Mouse (Mus musculus): ENCODE data around the gene Pkmyt1.

Gene Pkmyt1

GRCm38 (mm10) chr17:23721886-23722285 is 4.2 kb upstream of the Pkmyt1 start:
- DNase-seq (ENCODE audit: low spot score in 2 of 2), result no peak

DNA sequence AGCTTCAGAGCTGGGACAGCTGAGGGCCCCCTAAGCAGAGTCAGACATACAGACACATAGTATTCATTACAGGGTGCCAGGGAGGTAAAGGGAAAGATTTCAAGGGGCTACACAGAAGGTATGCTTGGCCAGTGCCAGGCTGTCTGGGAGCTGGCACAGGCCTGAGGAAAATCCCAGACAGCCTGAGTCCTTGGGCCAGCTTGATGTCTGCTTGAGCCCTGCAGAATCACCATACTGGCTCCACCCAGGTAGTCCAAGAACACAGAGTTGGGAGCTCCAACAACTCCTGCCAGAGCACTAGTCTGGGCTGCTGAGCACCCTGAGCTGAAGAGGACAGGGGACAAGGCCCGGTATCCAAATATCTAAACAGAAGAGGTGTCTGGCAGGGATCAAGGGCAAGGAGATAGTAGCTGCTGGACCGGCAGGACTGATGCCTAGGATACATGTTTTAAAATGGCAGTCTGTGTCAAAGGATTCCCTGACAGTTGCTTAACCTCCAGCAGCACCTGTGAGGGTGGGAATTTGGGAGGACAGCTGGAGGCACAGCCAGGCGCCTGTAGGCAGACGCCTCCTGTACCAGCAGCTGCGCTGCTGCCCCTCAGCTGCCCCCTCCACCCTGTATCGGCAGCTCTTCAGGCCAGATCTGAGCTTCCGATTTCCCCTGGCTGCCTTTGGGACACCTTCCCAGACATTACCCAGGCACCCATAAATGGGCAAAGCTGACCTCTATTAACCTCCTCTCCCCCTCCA is 3.6 kb upstream of the Pkmyt1 start, which contains the start of gene 1520401A03Rik:
TSS of gene 1520401A03Rik (minus strand) at position 408 of the 750 bp plus-strand sequence.
- DNase-seq (ENCODE audit: low spot score in 2 of 2), result no peak

- DNase-seq (ENCODE audit: low spot score in 2 of 2), result no peak
Measured at GRCm38 (mm10) chr17:23725477-23725876, 659 bp upstream of the Pkmyt1 start.

- DNase-seq (ENCODE audit: low spot score in 2 of 2), result peak in 1 of 2 experiments; percentile 48
Measured at GRCm38 (mm10) chr17:23726758-23727142, 614 bp downstream of the Pkmyt1 start.

DNA sequence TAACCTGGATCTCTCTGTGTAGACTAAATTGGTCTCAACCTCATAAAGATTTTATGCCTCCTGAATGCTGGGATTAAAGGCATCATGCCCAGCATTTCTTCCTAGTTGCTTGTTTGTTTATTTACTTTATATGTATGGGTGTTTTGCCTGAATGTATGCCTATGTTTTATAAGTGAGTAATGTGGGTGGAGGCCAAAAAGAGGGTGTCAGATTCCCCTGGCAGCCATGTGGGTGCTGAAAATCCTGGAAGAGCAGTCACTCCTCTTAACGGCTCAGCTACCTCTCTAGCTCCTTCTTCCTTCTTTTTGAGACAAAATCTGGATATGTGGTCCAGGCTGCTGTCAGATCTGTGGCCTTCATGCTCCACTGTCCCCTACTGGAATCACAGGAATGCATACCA is 4.3 kb downstream of the Pkmyt1 start:
- DNase-seq (ENCODE audit: low spot score in 2 of 2), result no peak

GRCm38 (mm10) chr17:23734341-23734740 is 8.2 kb downstream of the Pkmyt1 start:
- no peak for DNase-seq (ENCODE audit: low spot score in 2 of 2)

GRCm38 (mm10) chr17:23737493-23738445 is 11.6 kb downstream of the Pkmyt1 start:
- DNase-seq (ENCODE audit: low spot score in 2 of 2), result no peak

GRCm38 (mm10) chr17:23738836-23739201 is 12.7 kb downstream of the Pkmyt1 start:
- DNase-seq (ENCODE audit: low spot score in 2 of 2), result no peak

GRCm38 (mm10) chr17:23739202-23740135 is 13.3 kb downstream of the Pkmyt1 start:
- DNase-seq (ENCODE audit: low spot score in 2 of 2), result no peak

DNA sequence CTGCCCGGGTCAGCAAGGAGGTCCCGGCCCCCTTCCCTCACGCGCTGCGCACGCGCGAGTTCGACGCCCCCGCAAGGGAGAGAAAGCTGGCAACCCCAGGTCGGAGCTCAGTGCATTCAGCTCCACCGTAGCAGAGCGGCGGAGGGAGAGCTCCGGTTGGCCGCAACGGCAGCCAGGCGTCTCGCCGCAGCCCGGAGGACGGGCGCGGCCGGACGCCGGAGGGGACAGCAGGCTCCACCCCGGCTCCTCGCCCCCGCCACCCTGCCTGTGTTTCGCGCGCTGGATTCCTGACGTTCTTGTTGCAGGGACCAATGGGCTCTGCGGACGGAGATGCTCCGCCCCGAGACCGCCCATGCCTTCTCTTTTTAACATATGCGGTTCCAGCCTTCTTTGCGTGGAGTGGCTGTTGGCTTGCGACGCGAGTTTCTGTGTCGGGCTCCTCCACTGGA is 14.0 kb downstream of the Pkmyt1 start:
- DNase-seq (ENCODE audit: low spot score in 2 of 2), result peak; percentile 89 to 90

DNA sequence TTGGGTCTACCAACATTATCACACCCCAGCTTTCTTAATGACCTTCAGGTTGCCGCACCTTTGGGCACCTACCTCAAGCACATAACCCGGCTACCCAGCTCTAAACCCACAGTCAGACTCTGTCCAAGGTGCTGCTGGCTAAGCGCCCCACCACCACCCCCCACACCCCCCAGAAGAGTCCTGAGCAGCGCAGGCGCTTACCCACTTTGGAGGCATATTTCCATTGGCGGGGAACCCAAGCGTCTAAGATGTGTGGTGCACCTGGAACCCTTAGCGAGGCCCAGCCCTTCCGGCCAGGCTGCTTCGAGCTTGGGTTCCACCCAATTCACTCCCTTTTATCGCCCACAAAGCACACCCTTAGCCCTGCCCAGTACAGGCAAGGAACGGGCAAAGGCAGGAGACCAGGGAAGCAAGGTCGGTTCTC is 14.5 kb downstream of the Pkmyt1 start, which contains the start of gene Paqr4:
TSS of gene Paqr4 (minus strand) at position 270 of the 424 bp plus-strand sequence.
- DNase-seq (ENCODE audit: low spot score in 2 of 2), result no peak

DNA sequence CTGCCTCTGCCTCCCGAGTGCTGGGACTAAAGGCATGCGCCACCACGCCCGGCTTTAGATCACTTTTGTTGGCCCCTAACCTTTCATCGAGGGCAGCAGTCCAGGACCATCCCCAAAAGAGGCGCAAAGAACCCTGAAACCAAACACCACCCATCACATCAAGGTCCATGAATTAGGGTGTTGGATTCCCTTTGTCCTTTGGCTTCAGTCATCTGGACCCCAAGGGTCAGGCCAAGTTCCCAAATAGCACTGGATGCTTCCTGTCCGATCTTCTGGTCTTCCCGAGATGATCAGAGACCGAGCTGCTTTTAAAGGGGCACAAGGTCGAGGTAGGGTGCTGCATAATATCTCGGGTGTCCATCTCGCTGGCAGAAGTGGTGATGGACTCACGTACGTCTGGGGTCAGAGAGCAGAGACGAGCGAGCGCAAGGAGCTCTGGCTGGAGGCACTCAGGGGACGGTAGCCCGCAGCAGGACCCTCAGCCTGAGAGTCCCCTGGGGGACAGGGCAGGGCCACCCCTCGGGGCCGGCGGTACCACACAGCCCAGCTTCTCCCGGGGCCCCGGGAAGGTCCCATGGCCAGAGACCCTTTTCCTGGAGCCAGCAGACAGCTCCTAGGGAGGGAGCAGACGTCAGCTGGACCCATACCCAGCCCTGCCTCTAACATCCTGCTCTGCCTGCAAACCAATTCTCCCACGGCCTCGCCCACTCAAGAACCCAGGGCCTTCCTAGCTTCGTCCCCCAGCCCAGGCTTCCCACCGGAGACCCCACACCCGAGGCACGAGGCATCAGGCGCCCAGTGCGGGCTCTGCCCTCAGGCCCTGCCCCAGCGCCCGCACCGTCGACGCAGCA is 15.4 kb downstream of the Pkmyt1 start:
- no peak for DNase-seq (ENCODE audit: low spot score in 2 of 2)

- DNase-seq (ENCODE audit: low spot score in 2 of 2), result no peak
Measured at GRCm38 (mm10) chr17:23742210-23742793, 16.2 kb downstream of the Pkmyt1 start.

DNA sequence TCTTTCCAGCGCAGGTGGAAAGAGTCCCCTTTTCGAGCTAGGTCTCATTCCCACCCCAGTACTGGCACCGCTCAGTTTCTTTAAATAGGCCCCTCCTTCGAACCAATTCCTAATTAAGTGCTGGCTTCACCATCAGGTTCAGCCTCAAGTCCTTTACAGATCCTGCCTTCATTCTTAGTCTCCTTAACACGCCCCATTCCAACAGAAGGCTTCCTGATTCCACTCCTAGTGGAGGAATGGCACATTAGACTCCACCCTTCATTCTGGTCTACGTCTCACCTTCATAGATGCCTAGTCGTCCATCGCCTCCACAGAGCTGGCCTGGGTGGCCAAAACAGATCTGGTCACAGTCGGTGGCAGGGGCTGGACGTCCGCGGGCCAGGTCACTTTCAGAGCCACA is 16.8 kb downstream of the Pkmyt1 start:
- DNase-seq (ENCODE audit: low spot score in 2 of 2), result no peak

DNA sequence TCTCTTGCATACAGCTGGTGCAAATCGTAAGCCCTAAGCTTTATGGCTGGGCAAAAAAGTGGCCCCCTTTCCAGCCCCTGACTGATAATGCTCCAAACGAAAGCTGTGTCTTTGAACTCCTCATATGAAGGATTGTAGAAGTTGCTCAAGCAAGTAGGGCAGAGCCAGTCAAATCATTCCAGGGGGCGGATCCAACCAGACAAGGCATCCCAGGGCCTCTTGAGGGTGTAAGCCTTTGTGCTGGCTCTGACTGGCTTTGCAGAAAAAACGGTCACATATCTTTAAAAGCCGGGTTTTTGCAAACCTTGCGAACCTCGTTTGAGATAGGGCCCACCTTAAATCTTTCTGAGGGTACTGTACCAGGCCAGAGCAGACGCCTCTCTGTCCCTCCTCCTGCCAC is 17.9 kb downstream of the Pkmyt1 start:
- no peak for DNase-seq (ENCODE audit: low spot score in 2 of 2)

DNA sequence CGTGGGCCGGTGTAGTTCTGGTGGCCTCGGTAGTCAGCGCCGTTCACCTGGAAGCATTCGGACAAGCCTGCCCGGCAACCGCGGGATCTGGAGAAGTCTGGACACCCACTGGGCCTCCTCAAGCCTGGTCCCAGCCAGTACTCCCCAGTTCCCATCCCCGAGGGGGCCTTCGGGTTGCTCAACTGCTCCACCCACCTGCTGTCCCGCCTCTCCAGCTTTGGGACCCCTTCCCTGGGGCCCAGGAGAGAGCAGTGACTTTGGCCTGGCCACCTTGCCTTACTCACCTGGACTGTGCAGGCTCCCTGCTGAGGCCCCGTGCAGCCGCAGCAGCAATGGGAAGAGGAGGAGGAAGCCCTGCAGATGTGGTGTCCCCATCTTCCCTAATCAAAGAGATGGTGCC is 18.5 kb downstream of the Pkmyt1 start:
- no peak for DNase-seq (ENCODE audit: low spot score in 2 of 2)

DNA sequence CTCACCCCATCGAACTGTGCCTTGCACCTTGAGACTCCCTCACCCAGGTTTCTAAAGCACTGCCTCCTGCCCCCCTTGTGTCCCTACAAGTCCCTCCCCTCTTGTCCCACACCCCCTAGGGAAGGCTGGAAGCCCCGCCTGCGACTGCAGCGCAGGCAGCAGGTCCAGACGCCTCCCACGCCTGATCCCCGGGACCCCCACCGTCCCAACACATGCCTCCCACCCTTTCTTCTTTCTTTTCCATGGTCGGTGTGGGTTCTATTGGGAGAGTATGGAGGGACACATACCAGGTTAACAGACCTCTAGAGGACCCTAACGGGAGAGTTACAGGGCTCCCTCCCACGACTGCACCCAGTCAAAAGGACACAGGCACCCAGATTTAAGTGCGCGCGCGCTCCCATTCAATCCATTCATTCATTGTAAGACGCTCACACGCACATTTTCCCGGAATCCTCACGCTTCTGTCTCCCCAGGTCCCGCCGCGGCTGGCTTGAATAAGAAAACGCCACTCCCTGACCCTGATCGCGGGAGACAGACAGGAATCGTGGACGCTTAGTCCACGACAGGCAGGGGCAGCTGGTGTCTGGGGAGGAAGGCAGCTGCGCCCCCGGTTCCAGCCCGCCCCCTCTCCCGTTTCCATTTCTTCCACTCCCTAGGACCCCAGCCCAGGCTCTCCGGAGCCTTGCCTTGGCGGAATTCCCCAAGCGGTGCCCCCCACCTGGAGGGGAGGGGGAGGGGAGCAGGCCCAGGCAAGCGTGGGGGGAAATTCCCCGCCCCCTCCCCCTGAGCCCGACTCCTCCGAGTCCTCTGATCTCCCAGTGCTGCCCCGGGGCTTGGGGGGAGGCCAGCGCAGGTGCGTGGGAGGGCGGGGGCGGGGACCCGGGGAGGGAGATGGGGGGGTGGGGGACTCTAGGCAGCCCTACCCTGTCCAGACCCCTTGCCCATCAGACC is 19.4 kb downstream of the Pkmyt1 start, which contains the start of gene Kremen2:
TSS of gene Kremen2 (minus strand) at position 533 of the 951 bp plus-strand sequence.
- DNase-seq (ENCODE audit: low spot score in 2 of 2), result no peak

DNA sequence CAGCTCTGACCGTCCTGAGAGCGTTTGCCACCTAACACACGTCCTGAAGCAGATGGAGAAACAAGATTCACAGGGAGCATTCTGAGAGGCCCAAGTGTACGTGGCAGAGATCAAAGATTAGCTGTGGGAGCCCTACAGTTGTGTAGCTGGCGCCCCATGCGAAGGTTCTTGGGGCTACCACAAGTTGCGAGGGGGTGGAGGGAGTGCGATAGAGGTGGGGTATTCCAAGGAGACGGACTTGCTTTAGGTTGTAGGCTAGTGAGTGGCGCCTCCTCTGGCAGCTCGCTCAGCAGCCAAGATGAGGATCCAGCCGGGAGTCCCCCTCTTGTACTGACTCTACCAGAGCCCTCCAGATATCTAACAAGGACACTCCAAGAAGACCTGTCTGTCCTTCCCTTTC is 20.2 kb downstream of the Pkmyt1 start:
- no peak for DNase-seq (ENCODE audit: low spot score in 2 of 2)

- DNase-seq (ENCODE audit: low spot score in 2 of 2), result no peak
Measured at GRCm38 (mm10) chr17:23746767-23747166, 20.6 kb downstream of the Pkmyt1 start.
